Mouse (Mus musculus): ENCODE measurements around the gene Olfr685. TPM values are rescaled to one million over a fixed set of nuclear protein-coding genes. Genes with fewer than 3 reads are reported as not detected.

Gene Olfr685
- polyA plus RNA-seq, 1 experiment from 2014 or later = not detected

GRCm38 (mm10) chr7:105146912-105147311 is 38.9 kb downstream of the Olfr685 start, which contains the start of gene Olfr683:
Olfr683 (minus strand) TSS chr7:105147012.
- H3K9me3 ChIP-seq (replicated peaks; ENCODE audit: control insufficient read depth, low read length) = no peaks in the 10 kb centered on the region
- no peak within 1 kb of the TSS for H3K27ac ChIP-seq (ENCODE audit: low read length)
- H3K9ac ChIP-seq (ENCODE audit: low read depth, low read length) = no peak within 1 kb of the TSS
- H3K36me3 ChIP-seq (ENCODE audit: control insufficient read depth, insufficient read depth) = no peaks in the 10 kb centered on the region
- no peaks in the 10 kb centered on the region for H3K27me3 ChIP-seq (ENCODE audit: control insufficient read depth, insufficient read depth, low read depth, low read length)
- H3K4me1 ChIP-seq (ENCODE audit: control insufficient read depth, low read depth, low read length) = no peaks in the 10 kb centered on the region
- H3K4me3 ChIP-seq (ENCODE audit: low read depth, low read length) = no peak within 1 kb of the TSS
- no peak for ATAC-seq (ENCODE audit: low read depth)
- no peak within 1 kb of the TSS for H3K4me2 ChIP-seq (ENCODE audit: low read depth, low read length)
- 33% methylated on average over 1 of the region's 1 CpGs for WGBS (ENCODE audit: insufficient replicate concordance)

- WGBS (ENCODE audit: insufficient replicate concordance) = 42% methylated on average over 2 of the region's 2 CpGs
- no peaks in the 10 kb centered on the region for H3K27me3 ChIP-seq (ENCODE audit: control insufficient read depth, insufficient read depth, low read depth, low read length)
- H3K9me3 ChIP-seq (replicated peaks; ENCODE audit: control insufficient read depth, low read length) = no peaks in the 10 kb centered on the region
- ATAC-seq (ENCODE audit: low read depth) = no peak
- H3K27ac ChIP-seq (ENCODE audit: low read length) = no peak overlapping the region
- H3K4me2 ChIP-seq (ENCODE audit: low read depth, low read length) = no peak overlapping the region
- no peaks in the 10 kb centered on the region for H3K4me1 ChIP-seq (ENCODE audit: control insufficient read depth, low read depth, low read length)
- no peak overlapping the region for H3K4me3 ChIP-seq (ENCODE audit: low read depth, low read length)
- no peak overlapping the region for H3K9ac ChIP-seq (ENCODE audit: low read depth, low read length)
- no peaks in the 10 kb centered on the region for H3K36me3 ChIP-seq (ENCODE audit: control insufficient read depth, insufficient read depth)
These were observed 44.5 kb downstream of the Olfr685 start for GRCm38 (mm10) chr7:105141275-105141674.

Other genes starting within 250 kb of the Olfr685 start
- not detected in 2 replicates for gene Olfr670, start 223.4 kb downstream of the Olfr685 start, polyA plus RNA-seq (2015; fragmentation: Nextera tagmentation; extraction: Ambion mirVana)
- gene Olfr671, start 206.9 kb downstream of the Olfr685 start, polyA plus RNA-seq (2015; fragmentation: Nextera tagmentation; extraction: Ambion mirVana) = not detected in 2 replicates
- gene Olfr672, start 184.0 kb downstream of the Olfr685 start, polyA plus RNA-seq (2015; fragmentation: Nextera tagmentation; extraction: Ambion mirVana) = not detected in 2 replicates
- not detected in 2 replicates for gene Olfr675, start 157.6 kb downstream of the Olfr685 start, polyA plus RNA-seq (2015; fragmentation: Nextera tagmentation; extraction: Ambion mirVana)
- gene Olfr676, start 153.3 kb downstream of the Olfr685 start, polyA plus RNA-seq (2015; fragmentation: Nextera tagmentation; extraction: Ambion mirVana) = not detected in 2 replicates
- not detected in 2 replicates for gene Olfr677, start 134.6 kb downstream of the Olfr685 start, polyA plus RNA-seq (2015; fragmentation: Nextera tagmentation; extraction: Ambion mirVana)
- not detected in 2 replicates for gene Olfr678, start 121.5 kb downstream of the Olfr685 start, polyA plus RNA-seq (2015; fragmentation: Nextera tagmentation; extraction: Ambion mirVana)
- gene Olfr679, start 104.8 kb downstream of the Olfr685 start, polyA plus RNA-seq (2015; fragmentation: Nextera tagmentation; extraction: Ambion mirVana) = not detected in 2 replicates
- gene Olfr680-ps1, start 93.2 kb downstream of the Olfr685 start, polyA plus RNA-seq (2015; fragmentation: Nextera tagmentation; extraction: Ambion mirVana) = not detected in 2 replicates
- gene Olfr681, start 69.2 kb downstream of the Olfr685 start, polyA plus RNA-seq (2015; fragmentation: Nextera tagmentation; extraction: Ambion mirVana) = not detected in 2 replicates
- not detected in 2 replicates for gene Olfr683, start 39.0 kb downstream of the Olfr685 start, polyA plus RNA-seq (2015; fragmentation: Nextera tagmentation; extraction: Ambion mirVana)
- not detected in 2 replicates for gene Olfr684, start 22.4 kb downstream of the Olfr685 start, polyA plus RNA-seq (2015; fragmentation: Nextera tagmentation; extraction: Ambion mirVana)
- gene Olfr686, start 21.5 kb upstream of the Olfr685 start, polyA plus RNA-seq (2015; fragmentation: Nextera tagmentation; extraction: Ambion mirVana) = not detected in 2 replicates
- not detected in 2 replicates for gene Olfr688, start 102.1 kb upstream of the Olfr685 start, polyA plus RNA-seq (2015; fragmentation: Nextera tagmentation; extraction: Ambion mirVana)
- not detected in 2 replicates for gene Olfr689, start 125.2 kb upstream of the Olfr685 start, polyA plus RNA-seq (2015; fragmentation: Nextera tagmentation; extraction: Ambion mirVana)
- gene Olfr690, start 148.1 kb upstream of the Olfr685 start, polyA plus RNA-seq (2015; fragmentation: Nextera tagmentation; extraction: Ambion mirVana) = not detected in 2 replicates
- gene Olfr691, start 156.3 kb upstream of the Olfr685 start, polyA plus RNA-seq (2015; fragmentation: Nextera tagmentation; extraction: Ambion mirVana) = not detected in 2 replicates
- not detected in 2 replicates for gene Olfr692, start 182.2 kb upstream of the Olfr685 start, polyA plus RNA-seq (2015; fragmentation: Nextera tagmentation; extraction: Ambion mirVana)
- not detected in 2 replicates for gene Gm5901, start 189.0 kb upstream of the Olfr685 start, polyA plus RNA-seq (2015; fragmentation: Nextera tagmentation; extraction: Ambion mirVana)
- gene Fam160a2, start 214.0 kb upstream of the Olfr685 start, polyA plus RNA-seq (2015; fragmentation: Nextera tagmentation; extraction: Ambion mirVana) = 13.7 and 13.8 TPM in 2 replicates
- gene Cnga4, start 218.6 kb upstream of the Olfr685 start, polyA plus RNA-seq (2015; fragmentation: Nextera tagmentation; extraction: Ambion mirVana) = not detected in 2 replicates
- not detected in 2 replicates for gene Cckbr, start 239.7 kb upstream of the Olfr685 start, polyA plus RNA-seq (2015; fragmentation: Nextera tagmentation; extraction: Ambion mirVana)